Mouse (Mus musculus) kidney, embryonic 16.5 days (tissue): ENCODE data around the gene Stard10. TPM values are rescaled to one million over a fixed set of nuclear protein-coding genes. Genes with fewer than 3 reads are reported as not detected.

Experiments
- ATAC-seq: fragments of 200-750 bp; cut with Nextera tagmentation; 2 replicates; pipeline ENCODE4 v1.8.0; 2017; ENCODE audit warnings: moderate TSS enrichment; ENCODE audit not compliant: low FRiP score, low TSS enrichment
- H3K27ac ChIP-seq: fragments of 300-500 bp; sonication (generic); 2 replicates; pipeline ENCODE4 v1.5.1; 2014; ENCODE audit warnings: low read length
- H3K27me3 ChIP-seq: fragments of 300-500 bp; sonication (generic); 2 replicates; pipeline ENCODE4 v1.6.1; 2014; ENCODE audit warnings: low read length, control low read depth, mixed read lengths; ENCODE audit not compliant: insufficient read depth
- H3K36me3 ChIP-seq: fragments of 300-500 bp; sonication (generic); 2 replicates; pipeline ENCODE4 v1.6.1; 2014; ENCODE audit warnings: low read length, control low read depth, mixed read lengths; ENCODE audit not compliant: insufficient read depth
- H3K4me1 ChIP-seq: fragments of 300-500 bp; sonication (generic); 2 replicates; pipeline ENCODE4 v1.6.1; 2014; ENCODE audit warnings: low read length, control low read depth, mixed read lengths; ENCODE audit not compliant: insufficient read depth
- H3K4me2 ChIP-seq: fragments of 300-500 bp; sonication (generic); replicated peaks from 2 replicates; pipeline ENCODE4 v1.6.1; 2014; ENCODE audit warnings: low read depth, low read length
- H3K4me3 ChIP-seq: fragments of 300-500 bp; sonication (generic); 2 replicates; pipeline ENCODE4 v1.5.1; 2014; ENCODE audit warnings: mild to moderate bottlenecking, low read length
- H3K9ac ChIP-seq: fragments of 300-500 bp; sonication (generic); replicated peaks from 2 replicates; pipeline ENCODE4 v1.6.1; 2014; ENCODE audit warnings: low read length
- H3K9me3 ChIP-seq: fragments of 300-500 bp; sonication (generic); 2 replicates; pipeline ENCODE4 v1.6.1; 2016; ENCODE audit warnings: low read length, control low read depth
- WGBS: fragments of 180-500 bp; shearing (Covaris S2); extraction: QIAGEN DNeasy Blood & Tissue Kit; methylation state at CpG from one replicate; pipeline ENCODE4 v1.1.7; 2014; 5-methylcytosine and 5-hydroxymethylcytosine counted together
- polyA plus RNA-seq: library from polyadenylated mRNA; unstranded; fragments of >200 nt; fragmentation: Nextera tagmentation; extraction: Ambion mirVana; gene quantifications from 2 replicates; pipeline ENCODE4 v1.2.1, GENCODE M21; 2015

Stard10 gene
- polyA plus RNA-seq, 1 experiment from 2014 or later = 66.8 TPM

DNA sequence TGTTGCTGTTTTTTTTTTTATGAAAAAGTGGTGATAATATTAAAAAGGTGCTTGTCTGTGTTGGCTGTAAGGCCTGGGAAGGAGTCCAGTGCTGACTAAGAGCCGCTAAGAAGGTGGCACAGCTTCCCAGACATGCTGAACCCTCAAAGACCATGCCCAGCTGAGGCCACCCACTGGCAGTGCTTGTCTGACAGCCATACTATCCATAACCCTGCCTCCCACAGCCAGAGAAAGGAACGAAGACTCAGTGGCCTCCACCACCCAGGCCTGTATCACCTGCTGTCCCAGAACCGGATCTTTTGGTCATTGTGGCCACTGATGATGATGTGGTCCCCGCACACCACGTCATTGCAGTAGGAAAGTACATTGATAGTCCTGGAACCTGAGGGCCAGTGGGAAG is 25.7 kb upstream of the Stard10 start:
- peaks cover 6% of the 10 kb centered on the region for H3K36me3 ChIP-seq
- ATAC-seq = no peak
- H3K9ac ChIP-seq = no peak overlapping the region
- no peaks in the 10 kb centered on the region for H3K9me3 ChIP-seq
- H3K4me2 ChIP-seq = no peak overlapping the region
- H3K4me3 ChIP-seq = no peak overlapping the region
- no peaks in the 10 kb centered on the region for H3K27me3 ChIP-seq
- WGBS = 92% methylated on average over 5 of the region's 5 CpGs
- peaks cover 2% of the 10 kb centered on the region; the same call in 1 of the 2 replicates for H3K4me1 ChIP-seq
- H3K27ac ChIP-seq = no peak overlapping the region

DNA sequence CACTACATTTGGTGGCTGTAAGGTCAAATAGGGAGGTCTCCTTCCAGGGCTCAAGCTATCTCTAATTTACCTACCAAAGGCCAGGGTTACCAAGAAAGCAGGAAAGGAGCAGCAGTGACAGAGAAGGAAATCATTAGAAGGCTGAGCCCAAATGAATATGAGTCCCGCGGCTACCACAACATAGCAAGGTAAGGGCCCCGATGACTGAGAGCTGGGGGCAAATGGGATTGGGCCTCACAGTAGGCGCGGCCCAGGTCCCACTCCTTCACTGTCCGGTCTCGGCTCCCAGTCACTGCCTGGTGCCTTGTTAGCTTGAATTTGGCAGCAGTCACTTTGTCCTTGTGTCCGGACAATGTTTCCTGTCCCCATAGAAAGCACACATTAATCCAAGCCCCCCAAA is 25.2 kb upstream of the Stard10 start:
- Histone ChIP-seq H3K4me2 (no peak overlapping the region), H3K9me3 (no peaks in the 10 kb centered on the region), H3K27ac (no peak overlapping the region), H3K4me1 (peaks cover 6% of the 10 kb centered on the region; the same call in 1 of the 2 replicates), H3K36me3 (peaks cover 6% of the 10 kb centered on the region), H3K4me3 (no peak overlapping the region), H3K27me3 (no peaks in the 10 kb centered on the region), H3K9ac (no peak overlapping the region)
- WGBS = 93% methylated on average over 8 of the region's 8 CpGs
- no peak for ATAC-seq

DNA sequence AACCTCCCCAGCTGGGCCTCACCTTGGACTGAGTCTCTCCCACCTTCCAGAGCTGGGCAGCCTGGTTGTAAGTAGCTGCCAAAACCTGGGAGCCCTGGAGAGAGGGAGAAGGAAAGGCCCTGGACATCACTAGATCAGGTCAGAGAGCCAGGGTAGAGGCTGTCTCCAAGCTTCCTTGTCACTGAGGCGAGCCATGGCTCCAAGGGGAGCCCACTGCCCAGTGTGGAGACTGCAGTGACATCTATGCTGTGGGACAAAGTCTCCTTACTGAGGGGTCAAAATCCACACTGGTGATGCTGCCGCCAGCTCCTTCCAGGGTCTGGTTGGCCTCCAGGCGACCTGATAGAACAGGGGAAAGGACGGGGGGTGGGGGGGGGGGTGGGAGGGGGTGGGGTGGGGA is 24.8 kb upstream of the Stard10 start:
- Histone ChIP-seq H3K9me3 (no peaks in the 10 kb centered on the region), H3K4me3 (no peak overlapping the region), H3K27me3 (no peaks in the 10 kb centered on the region), H3K36me3 (peaks cover 6% of the 10 kb centered on the region), H3K27ac (no peak overlapping the region), H3K4me1 (peaks cover 10% of the 10 kb centered on the region), H3K4me2 (no peak overlapping the region), H3K9ac (no peak overlapping the region)
- ATAC-seq = no peak
- 68% methylated on average over 4 of the region's 4 CpGs for WGBS

DNA sequence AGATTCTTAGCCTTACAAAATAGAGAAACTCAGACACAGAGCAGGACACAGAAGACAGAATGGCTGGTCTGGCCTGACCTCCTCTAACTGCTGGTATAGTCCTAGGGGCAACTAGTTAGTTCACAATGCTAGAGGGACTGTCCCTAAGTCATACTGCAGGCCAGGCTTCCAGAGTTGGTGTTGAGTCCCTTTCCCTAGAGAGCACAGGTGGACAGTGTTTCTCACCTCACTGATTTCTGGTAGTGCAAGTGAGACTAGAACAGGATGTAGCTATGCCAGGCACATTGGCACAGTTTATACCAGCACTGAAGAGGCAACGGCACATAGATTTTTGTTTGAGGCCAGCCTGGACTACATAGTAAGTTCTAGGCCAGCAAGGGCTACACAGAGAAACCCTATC is 24.2 kb upstream of the Stard10 start:
- Histone ChIP-seq H3K4me2 (no peak overlapping the region), H3K4me3 (no peak overlapping the region), H3K36me3 (peaks cover 6% of the 10 kb centered on the region), H3K4me1 (peaks cover 11% of the 10 kb centered on the region), H3K27ac (no peak overlapping the region), H3K9ac (no peak overlapping the region), H3K9me3 (no peaks in the 10 kb centered on the region), H3K27me3 (no peaks in the 10 kb centered on the region)
- no peak for ATAC-seq
- WGBS = 94% methylated on average over 1 of the region's 1 CpGs

DNA sequence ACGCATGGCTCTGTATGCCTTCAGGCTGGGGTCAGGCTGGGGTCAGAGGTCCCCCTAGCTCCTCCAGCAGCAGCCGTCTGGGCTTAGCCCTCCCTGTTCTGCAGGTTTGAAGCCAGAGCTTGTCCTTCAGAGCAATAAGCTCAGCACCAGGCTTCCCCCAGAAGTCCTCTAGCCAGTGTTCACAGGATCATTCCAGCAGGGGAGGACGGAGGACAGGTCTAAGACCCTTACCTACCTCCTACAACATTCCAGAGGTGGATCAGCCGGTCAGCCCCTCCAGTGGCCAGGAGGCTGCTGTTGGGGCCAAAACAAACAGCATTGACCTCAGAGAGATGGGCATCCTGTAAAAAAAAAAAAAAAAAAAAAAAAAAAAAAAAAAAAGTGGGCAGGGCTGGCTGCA is 23.7 kb upstream of the Stard10 start:
- no peak overlapping the region for H3K9ac ChIP-seq
- WGBS = 45% methylated on average over 4 of the region's 4 CpGs
- peaks cover 6% of the 10 kb centered on the region for H3K36me3 ChIP-seq
- H3K4me3 ChIP-seq = no peak overlapping the region
- no peak overlapping the region for H3K27ac ChIP-seq
- no peaks in the 10 kb centered on the region for H3K27me3 ChIP-seq
- H3K9me3 ChIP-seq = no peaks in the 10 kb centered on the region
- ATAC-seq = no peak
- H3K4me1 ChIP-seq = peaks cover 11% of the 10 kb centered on the region
- no peak overlapping the region for H3K4me2 ChIP-seq

DNA sequence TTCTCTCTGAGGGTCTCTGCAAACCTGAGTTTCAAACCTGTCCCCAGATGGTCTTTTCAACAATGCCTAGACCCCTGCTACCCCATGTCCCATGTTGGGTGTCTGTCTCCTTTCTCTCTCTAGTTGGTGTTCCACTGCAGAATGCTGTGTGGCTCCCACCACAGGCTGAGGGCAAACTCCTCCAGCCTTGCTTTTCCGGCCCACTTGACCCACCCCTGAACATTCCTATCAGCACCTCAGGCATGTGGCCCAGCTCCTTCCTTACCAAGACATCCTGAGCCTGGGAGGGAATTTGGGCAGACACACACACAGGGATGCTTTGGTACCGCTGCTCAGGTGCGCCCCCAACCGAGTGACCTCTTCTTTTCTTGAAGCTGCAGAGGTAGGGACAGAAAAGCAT is 23.3 kb upstream of the Stard10 start:
- H3K4me2 ChIP-seq = no peak overlapping the region
- no peaks in the 10 kb centered on the region for H3K9me3 ChIP-seq
- H3K27ac ChIP-seq = no peak overlapping the region
- 62% methylated on average over 4 of the region's 4 CpGs for WGBS
- peaks cover 11% of the 10 kb centered on the region for H3K4me1 ChIP-seq
- H3K4me3 ChIP-seq = no peak overlapping the region
- ATAC-seq = no peak
- no peaks in the 10 kb centered on the region for H3K27me3 ChIP-seq
- no peak overlapping the region for H3K9ac ChIP-seq
- H3K36me3 ChIP-seq = peaks cover 6% of the 10 kb centered on the region

DNA sequence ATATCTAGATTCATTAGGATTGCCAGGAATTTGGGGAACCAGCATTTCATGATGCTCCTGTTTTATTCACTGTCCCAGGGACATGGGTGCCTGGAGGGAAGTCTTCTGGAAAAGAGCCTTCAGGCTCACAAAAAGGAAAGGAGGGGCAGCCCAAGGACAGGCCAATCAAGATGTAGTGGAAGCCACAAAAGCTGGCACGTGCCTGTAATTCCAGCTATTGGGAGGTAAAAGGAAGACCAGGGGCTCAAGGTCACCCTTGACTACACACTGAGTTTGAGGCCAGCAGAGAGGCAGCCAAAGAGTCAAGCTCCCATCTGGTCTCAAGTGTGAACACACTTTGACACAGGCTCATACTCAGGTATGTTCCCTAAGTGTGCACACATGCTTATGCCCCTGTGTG is 21.4 kb upstream of the Stard10 start:
- Histone ChIP-seq H3K27ac (no peak overlapping the region), H3K4me1 (peaks cover 11% of the 10 kb centered on the region), H3K27me3 (0 out of 2 replicates have a peak, but pooled peaks cover 10% of the 10 kb centered on the region), H3K36me3 (no peaks in the 10 kb centered on the region; the same call in 1 of the 2 replicates), H3K4me3 (no peak overlapping the region), H3K4me2 (no peak overlapping the region), H3K9ac (no peak overlapping the region), H3K9me3 (no peaks in the 10 kb centered on the region)
- no peak for ATAC-seq
- WGBS = 33% methylated on average over 1 of the region's 1 CpGs

DNA sequence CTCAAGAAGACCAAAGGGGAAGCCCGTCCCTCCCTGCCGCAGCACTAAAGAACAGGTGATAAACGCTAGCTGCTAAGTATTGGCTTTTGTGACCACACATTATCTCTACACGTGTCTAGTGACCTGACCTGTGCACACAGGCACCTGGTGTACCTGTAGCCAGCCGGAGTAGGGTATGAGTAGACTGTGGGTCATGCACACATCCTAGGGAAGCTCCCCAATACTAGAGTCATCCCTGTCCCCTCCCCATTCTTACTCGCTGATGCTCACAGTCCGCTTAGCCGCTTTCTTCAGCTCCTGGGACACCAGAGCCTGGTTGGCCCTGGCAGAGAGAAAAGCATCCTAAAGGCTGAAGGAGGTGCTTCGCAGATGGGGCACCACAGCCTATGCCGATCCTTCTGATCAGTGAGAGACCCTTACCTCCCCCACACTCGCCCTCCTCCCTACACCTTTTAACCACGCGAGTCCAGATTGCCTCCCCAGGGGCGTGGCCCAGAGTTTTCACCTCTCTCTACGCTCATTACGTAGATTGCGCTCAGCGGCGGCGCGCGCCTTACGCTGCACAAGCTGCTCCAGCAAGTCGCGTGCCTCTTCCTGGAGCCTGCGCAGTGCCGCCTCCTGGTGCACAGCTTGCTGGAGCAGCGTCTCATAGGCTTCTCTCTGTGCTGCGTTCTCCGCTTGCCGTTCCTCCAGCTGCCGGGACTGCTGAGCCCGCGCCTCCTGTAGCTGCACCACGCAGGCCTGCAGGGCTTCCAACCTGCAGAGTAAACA is 20.4 kb upstream of the Stard10 start:
- Histone ChIP-seq H3K4me3 (peak overlapping the region; percentile 45), H3K9me3 (no peaks in the 10 kb centered on the region), H3K36me3 (no peaks in the 10 kb centered on the region; the same call in 1 of the 2 replicates), H3K4me1 (peaks cover 18% of the 10 kb centered on the region), H3K27me3 (0 out of 2 replicates have a peak, but pooled peaks cover 10% of the 10 kb centered on the region), H3K4me2 (peak overlapping the region; percentile 75), H3K27ac (no peak overlapping the region), H3K9ac (peak overlapping the region; percentile 65)
- 10% methylated on average over 35 of the region's 35 CpGs for WGBS
- ATAC-seq = peak; percentile 78

DNA sequence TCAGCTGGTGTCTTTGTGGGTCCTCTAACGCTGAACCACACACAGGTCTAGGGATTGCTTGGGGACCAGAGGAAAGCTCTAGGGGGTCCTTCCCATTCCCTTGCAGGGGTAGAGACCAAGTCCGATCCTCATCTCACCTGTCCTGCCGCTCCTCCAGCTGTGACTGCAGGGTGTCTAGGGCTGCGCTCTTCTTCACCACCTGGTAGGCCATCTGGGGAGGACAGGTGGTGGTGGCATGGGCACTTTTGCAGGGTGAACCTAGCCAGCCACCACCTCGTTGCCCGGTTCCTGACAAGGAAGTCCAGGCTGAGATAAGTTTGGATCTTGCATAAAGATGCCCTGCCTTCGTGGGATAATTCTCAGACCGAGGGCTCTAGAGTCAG is 19.9 kb upstream of the Stard10 start:
- Histone ChIP-seq H3K27me3 (0 out of 2 replicates have a peak, but pooled peaks cover 10% of the 10 kb centered on the region), H3K9ac (peak overlapping the region; percentile 59), H3K27ac (no peak overlapping the region), H3K4me3 (peak overlapping the region; percentile 45), H3K4me1 (peaks cover 18% of the 10 kb centered on the region), H3K36me3 (no peaks in the 10 kb centered on the region; the same call in 1 of the 2 replicates), H3K9me3 (no peaks in the 10 kb centered on the region), H3K4me2 (peak overlapping the region; percentile 75)
- ATAC-seq = no peak
- 35% methylated on average over 8 of the region's 8 CpGs for WGBS

DNA sequence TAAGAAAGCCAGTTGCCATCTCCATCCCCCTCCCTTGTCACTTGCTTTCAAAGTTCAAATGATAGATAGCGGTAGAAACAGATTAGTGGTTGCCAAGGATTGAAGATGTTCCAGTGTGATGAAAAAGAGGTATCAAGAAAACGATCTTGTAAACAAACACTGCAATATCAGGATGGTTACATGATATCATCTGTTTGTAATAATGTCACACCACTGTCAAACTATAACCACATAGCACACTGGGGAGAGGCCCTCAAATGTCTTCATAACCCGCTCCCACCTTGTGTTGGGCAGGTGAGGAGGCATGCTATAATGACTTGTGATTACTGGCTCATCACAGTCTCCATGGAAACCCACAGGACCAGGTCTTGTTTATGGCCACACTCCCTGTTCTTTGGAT is 18.5 kb upstream of the Stard10 start:
- peaks cover 25% of the 10 kb centered on the region for H3K4me1 ChIP-seq
- H3K27ac ChIP-seq = no peak overlapping the region
- no peaks in the 10 kb centered on the region for H3K36me3 ChIP-seq
- no peak overlapping the region for H3K4me3 ChIP-seq
- H3K9me3 ChIP-seq = no peaks in the 10 kb centered on the region
- 86% methylated on average over 3 of the region's 3 CpGs for WGBS
- no peak overlapping the region for H3K9ac ChIP-seq
- no peak for ATAC-seq
- no peak overlapping the region for H3K4me2 ChIP-seq
- H3K27me3 ChIP-seq = 0 out of 2 replicates have a peak, but pooled peaks cover 10% of the 10 kb centered on the region
